Mouse (Mus musculus) ES-E14 (cell line): ENCODE data around the gene Slc1a2.

Experiments used
- CHD2 ChIP-seq: IDR thresholded peaks from 2 replicates; pipeline ENCODE4 v1.6.1; 2014; ENCODE audit warnings: mild to moderate bottlenecking, low read depth, low read length, inconsistent platforms
- HCFC1 ChIP-seq: IDR thresholded peaks from 2 replicates; pipeline ENCODE4 v1.6.1; 2012; ENCODE audit warnings: low read length, inconsistent platforms, borderline replicate concordance; ENCODE audit not compliant: insufficient read depth
- ZC3H11A ChIP-seq: IDR thresholded peaks from 2 replicates; pipeline ENCODE4 v1.6.1; 2012; ENCODE audit warnings: low read depth, mild to moderate bottlenecking, inconsistent platforms, low read length, borderline replicate concordance
- ZNF384 ChIP-seq: IDR thresholded peaks from 2 replicates; pipeline ENCODE4 v1.6.1; 2012; ENCODE audit warnings: low read depth, low read length, inconsistent platforms

DNA sequence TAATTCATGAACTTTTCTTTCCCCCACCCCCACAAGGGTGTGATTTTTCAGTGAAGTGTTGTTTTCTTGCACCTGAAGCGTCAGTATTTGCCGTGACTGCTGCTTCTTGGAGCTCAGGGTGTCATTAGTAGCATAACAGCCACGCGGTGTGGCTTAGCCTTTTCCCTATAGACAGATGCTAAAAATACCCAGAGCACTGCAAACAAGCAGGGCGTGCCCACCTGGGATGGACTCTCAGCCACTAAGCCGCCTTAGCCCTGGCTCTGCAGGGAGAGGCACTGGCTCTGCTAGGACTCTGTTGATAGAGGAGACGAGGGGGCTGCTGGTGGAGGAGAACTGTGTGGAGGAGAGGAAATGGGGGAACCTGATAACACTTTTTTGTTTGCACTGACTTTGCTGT lies 35.1 kb downstream of the Slc1a2 start:
- TF ChIP-seq ZNF384 (no peak), ZC3H11A (no peak), HCFC1 (no peak), CHD2 (no peak)
